ENCODE assay signal across 25 mouse cellular contexts in the genomic region with DNA sequence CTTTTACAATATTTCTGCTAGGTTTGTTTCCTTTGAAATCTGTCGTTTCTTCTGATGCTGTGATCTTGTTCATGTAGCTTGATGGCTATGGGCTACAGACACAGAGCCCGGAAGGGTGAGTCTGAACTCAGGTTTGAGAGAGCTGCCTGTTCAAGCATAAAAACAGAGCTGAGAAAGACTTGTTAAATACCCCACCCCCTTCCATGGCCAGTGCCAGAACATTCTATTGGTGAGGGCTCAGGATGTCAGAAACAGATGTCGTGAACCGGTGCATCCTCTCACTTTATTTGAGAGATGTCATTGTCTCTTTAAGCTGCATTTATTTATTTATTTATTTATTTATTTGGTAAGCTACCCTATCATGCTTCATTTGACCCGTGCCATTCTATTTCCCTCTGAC.
"Had no signal": no experiment of that assay in that cellular context is flagged by ENCODE, and none has a peak within 500 bp of the region (broad histone marks: within the 10 kb centered on the region; RNA-seq: fewer than 3 reads in every experiment).

No protein-coding gene starts in this region.

- DNase-seq: kidney, adult 18-20 months; layer of hippocampus, postnatal 36 days; liver; lung, adult 18-20 months; lung, postnatal 10 days; lung, postnatal 36 days; right cerebral cortex, adult 18-20 months; right cerebral cortex, postnatal 14 days; right cerebral cortex, postnatal 4 days; thymus, adult 2 months; thymus, postnatal 14 days; thymus, postnatal 4 days had no signal

- H3K4me1 ChIP-seq: liver, embryonic 12.5 days; liver, embryonic 15.5 days; lung, embryonic 15.5 days; megakaryocyte, embryonic 14.5 days; midbrain, embryonic 10.5 days; midbrain, embryonic 13.5 days; neural tube, embryonic 12.5 days; neural tube, embryonic 15.5 days had no signal

- H3K9ac ChIP-seq: kidney, embryonic 15.5 days; limb, embryonic 13.5 days; liver, embryonic 12.5 days; liver, embryonic 15.5 days; lung, embryonic 15.5 days; midbrain, embryonic 13.5 days; neural tube, embryonic 12.5 days; neural tube, embryonic 15.5 days had no signal

- H3K27ac ChIP-seq: kidney, embryonic 15.5 days; left cerebral cortex, adult 2 months; limb, embryonic 10.5 days; limb, embryonic 13.5 days; liver, embryonic 12.5 days; liver, embryonic 15.5 days; lung, embryonic 15.5 days; midbrain, embryonic 10.5 days; midbrain, embryonic 13.5 days; neural tube, embryonic 12.5 days; neural tube, embryonic 15.5 days; stomach, postnatal 0 days had no signal

- ATAC-seq: liver, embryonic 12.5 days; midbrain, embryonic 13.5 days had no signal

- H3K4me3 ChIP-seq: kidney, embryonic 15.5 days; left cerebral cortex, adult 2 months; limb, embryonic 10.5 days; limb, embryonic 13.5 days; liver, embryonic 12.5 days; liver, embryonic 15.5 days; lung, embryonic 15.5 days; megakaryocyte, embryonic 14.5 days; midbrain, embryonic 10.5 days; midbrain, embryonic 13.5 days; neural tube, embryonic 12.5 days; neural tube, embryonic 15.5 days had no signal

- H3K9me3 ChIP-seq: kidney, embryonic 15.5 days; limb, embryonic 10.5 days; limb, embryonic 13.5 days; liver, embryonic 12.5 days; liver, embryonic 15.5 days; lung, embryonic 15.5 days; megakaryocyte, embryonic 14.5 days; midbrain, embryonic 10.5 days; midbrain, embryonic 13.5 days; neural tube, embryonic 12.5 days; neural tube, embryonic 15.5 days had no signal

- H3K4me2 ChIP-seq: kidney, embryonic 15.5 days; limb, embryonic 13.5 days; liver, embryonic 12.5 days; liver, embryonic 15.5 days; lung, embryonic 15.5 days; midbrain, embryonic 13.5 days; neural tube, embryonic 12.5 days; neural tube, embryonic 15.5 days had no signal

- H3K27me3 ChIP-seq: kidney, embryonic 15.5 days; limb, embryonic 13.5 days; liver, embryonic 12.5 days; liver, embryonic 15.5 days; lung, embryonic 15.5 days; megakaryocyte, embryonic 14.5 days; midbrain, embryonic 13.5 days; neural tube, embryonic 12.5 days; neural tube, embryonic 15.5 days had no signal

- H3K36me3 ChIP-seq: kidney, embryonic 15.5 days; limb, embryonic 10.5 days; limb, embryonic 13.5 days; liver, embryonic 12.5 days; liver, embryonic 15.5 days; lung, embryonic 15.5 days; midbrain, embryonic 10.5 days; midbrain, embryonic 13.5 days; neural tube, embryonic 12.5 days; neural tube, embryonic 15.5 days had no signal
